Mouse (Mus musculus) brown adipose tissue, adult 24 weeks (tissue): Measurements from ENCODE around the gene Arid3b. TPM values are rescaled to one million over a fixed set of nuclear protein-coding genes. Genes with fewer than 3 reads are reported as not detected.

Experiments used
- H3K27ac ChIP-seq: fragments of 200-500 bp; replicated peaks from 2 replicates; pipeline ENCODE4 v1.5.1; 2012; ENCODE audit warnings: low read depth, mild to moderate bottlenecking, low read length
- H3K4me1 ChIP-seq: fragments of 200-500 bp; 2 replicates; pipeline ENCODE4 v1.6.1; 2012; ENCODE audit warnings: low read length, mixed read lengths; ENCODE audit not compliant: control insufficient read depth, insufficient read depth, insufficient read length
- H3K4me3 ChIP-seq: fragments of 200-500 bp; 2 replicates; pipeline ENCODE4 v1.5.1; 2012; ENCODE audit warnings: low read depth, mild to moderate bottlenecking, low read length, moderate library complexity; ENCODE audit not compliant: insufficient read depth
- polyA plus RNA-seq: library from polyadenylated mRNA; stranded (reverse); fragments of >200 nt; gene quantifications from 2 replicates; pipeline ENCODE4 v1.2.4, GENCODE M21; 2012; ENCODE audit not compliant: missing spikeins, insufficient read depth, insufficient read length

The Arid3b gene
- polyA plus RNA-seq, 1 experiment = 2.6 TPM

DNA sequence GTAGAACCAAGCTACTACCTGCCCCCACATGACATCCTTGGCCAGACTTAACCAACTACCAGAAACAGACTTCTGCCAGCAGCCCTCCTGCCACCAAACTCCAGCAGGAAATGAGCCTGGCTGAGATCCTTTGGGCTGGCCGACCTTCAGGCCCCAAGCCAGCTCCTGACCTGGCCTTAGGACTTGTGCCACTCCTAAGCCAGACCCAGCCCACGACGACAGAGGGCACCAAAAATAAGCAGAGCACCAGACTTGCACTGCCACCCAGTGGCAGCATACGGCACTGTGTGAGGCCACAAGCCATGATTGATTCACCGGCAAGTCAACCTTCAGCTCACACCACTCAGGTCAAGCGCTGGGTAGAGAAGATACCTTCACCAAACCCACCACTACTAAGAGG, 77.3 kb downstream of the Arid3b start:
- Histone ChIP-seq H3K27ac (no peak overlapping the region), H3K4me1 (peaks cover 12% of the 10 kb centered on the region), H3K4me3 (no peak overlapping the region)

- H3K27ac ChIP-seq = no peak overlapping the region
- peaks cover 9% of the 10 kb centered on the region for H3K4me1 ChIP-seq
- H3K4me3 ChIP-seq = no peak overlapping the region
These were observed 78.1 kb downstream of the Arid3b start for GRCm38 (mm10) chr9:57758528-57758927.

- no peak overlapping the region for H3K27ac ChIP-seq
These were observed 79.0 kb downstream of the Arid3b start for GRCm38 (mm10) chr9:57757578-57757977.

GRCm38 (mm10) chr9:57750901-57751300, 85.7 kb downstream of the Arid3b start:
- Histone ChIP-seq H3K4me1 (no peaks in the 10 kb centered on the region), H3K4me3 (no peak overlapping the region), H3K27ac (no peak overlapping the region)

More at GRCm38 (mm10) chr9:57757578-57757977, 79.0 kb downstream of the Arid3b start:
- Histone ChIP-seq H3K4me1 (peaks cover 4% of the 10 kb centered on the region), H3K4me3 (no peak overlapping the region)

GRCm38 (mm10) chr9:57748831-57749230, 87.8 kb downstream of the Arid3b start:
- no peak overlapping the region for H3K4me3 ChIP-seq
- H3K4me1 ChIP-seq = no peaks in the 10 kb centered on the region
- no peak overlapping the region for H3K27ac ChIP-seq

DNA sequence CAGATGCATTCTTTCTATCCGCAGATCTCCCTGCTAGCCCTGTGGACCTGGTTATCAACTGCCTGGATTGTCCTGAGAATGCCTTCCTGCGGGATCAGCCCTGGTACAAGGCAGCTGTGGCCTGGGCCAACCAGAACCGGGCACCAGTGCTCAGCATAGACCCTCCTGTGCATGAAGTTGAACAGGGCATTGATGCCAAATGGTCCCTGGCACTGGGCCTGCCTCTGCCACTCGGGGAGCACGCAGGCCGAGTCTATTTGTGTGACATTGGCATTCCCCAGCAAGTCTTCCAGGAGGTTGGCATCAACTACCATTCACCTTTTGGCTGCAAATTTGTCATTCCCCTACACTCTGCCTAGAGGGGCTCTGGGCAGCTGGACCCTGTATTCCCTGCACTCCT, 88.5 kb downstream of the Arid3b start:
- Histone ChIP-seq H3K27ac (no peak overlapping the region), H3K4me1 (no peaks in the 10 kb centered on the region), H3K4me3 (no peak overlapping the region)

DNA sequence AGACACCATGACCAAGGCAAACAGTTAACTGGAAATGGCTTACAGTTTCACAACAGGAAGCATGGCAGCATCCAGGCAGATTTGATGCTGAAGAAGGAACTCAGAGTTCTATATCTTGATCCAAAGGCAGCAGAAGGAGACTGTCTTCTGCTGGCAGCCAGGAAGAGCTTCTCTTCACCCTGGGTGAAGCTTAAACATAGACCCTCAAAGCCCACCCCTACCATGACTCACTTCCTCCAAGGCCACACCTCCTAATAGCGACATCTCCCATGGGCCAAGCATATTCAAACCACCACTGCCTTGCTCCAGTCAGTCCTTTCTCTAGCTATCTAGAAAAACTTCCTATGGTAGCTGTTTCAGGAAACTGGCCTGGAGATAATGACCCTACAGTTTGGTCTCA, 89.5 kb downstream of the Arid3b start:
- no peak overlapping the region for H3K4me3 ChIP-seq
- no peaks in the 10 kb centered on the region for H3K4me1 ChIP-seq
- no peak overlapping the region for H3K27ac ChIP-seq

- H3K4me1 ChIP-seq = 0 out of 2 replicates have a peak, but pooled peaks cover 3% of the 10 kb centered on the region
These were observed 92.0 kb downstream of the Arid3b start for GRCm38 (mm10) chr9:57744462-57745091.

More at GRCm38 (mm10) chr9:57744462-57745091, 92.0 kb downstream of the Arid3b start:
- H3K4me3 ChIP-seq = no peak overlapping the region
- H3K27ac ChIP-seq = no peak overlapping the region

Other genes with a start within 250 kb of the Arid3b start
- 3.6 and 5.1 TPM in 2 replicates for gene Ulk3, start 247.3 kb downstream of the Arid3b start, polyA plus RNA-seq
- gene Cplx3, start 230.5 kb downstream of the Arid3b start, polyA plus RNA-seq = not detected in 2 replicates
- not detected in 2 replicates for gene Lman1l, start 216.0 kb downstream of the Arid3b start, polyA plus RNA-seq
- gene Csk, start 183.2 kb downstream of the Arid3b start, polyA plus RNA-seq = 16.3 and 16.8 TPM in 2 replicates
- not detected in 2 replicates for gene Cyp1a2, start 153.1 kb downstream of the Arid3b start, polyA plus RNA-seq
- 2.6 and 4.5 TPM in 2 replicates for gene Cyp1a1, start 148.9 kb downstream of the Arid3b start, polyA plus RNA-seq
- 4.4 and 5.7 TPM in 2 replicates for gene Edc3, start 128.3 kb downstream of the Arid3b start, polyA plus RNA-seq
- gene Clk3, start 70.9 kb downstream of the Arid3b start, polyA plus RNA-seq = 22.3 and 26.6 TPM in 2 replicates
- gene Ubl7, start 74.2 kb upstream of the Arid3b start, polyA plus RNA-seq = 67.3 and 71.9 TPM in 2 replicates
- gene Sema7a, start 103.3 kb upstream of the Arid3b start, polyA plus RNA-seq = 2.8 and 6.0 TPM in 2 replicates
- gene Cyp11a1, start 169.6 kb upstream of the Arid3b start, polyA plus RNA-seq = not detected in 2 replicates
- gene Stra6, start 227.0 kb upstream of the Arid3b start, polyA plus RNA-seq = not detected in 2 replicates